Mouse (Mus musculus) cerebellum, adult 11-12 months (tissue): ENCODE measurements around the gene Urb2.
"Not testable (repeated sequence)": the region's sequence is repeated elsewhere in the genome, so short reads cannot be mapped to it uniquely, and the experiment has no call there.

Experiments
- DNase-seq: peaks from one replicate; pipeline ENCODE4 v3.0.0; 2022

The Urb2 gene

GRCm38 (mm10) chr8:124019782-124020181, 1.5 kb upstream of the Urb2 start:
- peak; percentile 19 for DNase-seq

GRCm38 (mm10) chr8:124020439-124021236, 670 bp upstream of the Urb2 start:
- peak; percentile 59 for DNase-seq

DNA sequence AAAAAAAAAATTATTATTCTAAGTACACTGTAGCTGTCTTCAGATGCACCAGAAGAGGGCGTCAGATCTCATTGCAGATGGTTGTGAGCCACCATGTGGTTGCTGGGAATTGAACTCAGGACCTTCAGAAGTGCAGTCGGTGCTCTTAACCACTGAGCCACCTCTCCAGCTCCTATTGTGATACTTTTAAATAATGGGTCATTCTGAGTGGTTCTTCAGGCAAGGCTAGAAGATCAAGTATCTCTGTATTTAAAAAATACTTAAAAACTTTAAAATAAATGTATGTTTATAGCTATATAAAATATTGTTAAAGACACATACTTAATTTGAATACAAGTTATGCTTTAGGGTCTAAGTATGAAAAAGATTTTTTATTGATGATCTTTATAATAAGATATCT, 5.0 kb downstream of the Urb2 start:
- not testable (repeated sequence) for DNase-seq

- peak; percentile 77 for DNase-seq
Observed at GRCm38 (mm10) chr8:124027831-124028230, 6.5 kb downstream of the Urb2 start.

DNA sequence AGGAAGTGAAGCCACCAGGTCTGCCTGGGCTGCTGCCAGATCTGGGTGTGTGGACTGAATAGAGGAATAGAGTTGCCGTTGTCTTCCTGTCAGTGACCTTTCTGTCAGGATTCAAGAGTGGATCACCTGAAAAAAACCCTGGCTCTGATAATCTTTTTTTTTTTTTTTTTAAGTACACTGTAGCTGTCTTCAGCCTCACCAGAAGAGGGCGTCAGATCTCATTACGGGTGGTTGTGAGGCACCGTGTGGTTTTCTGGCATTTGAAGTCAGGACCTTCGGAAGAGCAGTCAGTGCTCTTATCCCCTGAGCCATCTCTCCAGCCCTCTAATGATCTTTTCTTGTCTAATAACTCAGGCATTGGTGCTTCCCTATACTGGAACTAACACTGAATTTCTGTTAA, 12.1 kb downstream of the Urb2 start:
- no peak for DNase-seq

GRCm38 (mm10) chr8:124038121-124038520, 16.8 kb downstream of the Urb2 start:
- DNase-seq, result no peak

DNA sequence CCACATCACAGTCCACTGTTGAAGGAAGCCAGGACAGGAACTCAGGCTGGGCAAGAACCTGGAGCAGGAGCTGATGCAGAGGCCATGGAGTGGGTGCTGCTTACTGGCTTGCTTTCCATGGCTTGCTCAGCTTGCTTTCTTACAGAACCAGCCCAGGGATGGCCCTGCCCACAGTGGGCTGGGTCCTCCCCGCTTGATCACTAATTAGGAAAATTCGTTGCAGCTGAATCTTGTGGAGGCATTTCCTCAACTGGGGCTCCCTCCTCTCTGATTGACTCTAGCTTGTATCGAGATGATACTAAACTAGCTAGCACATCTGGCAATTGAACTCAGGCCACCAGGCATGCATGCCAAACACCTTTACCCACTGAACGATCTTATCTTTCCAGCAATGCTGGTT, 18.0 kb downstream of the Urb2 start:
- no peak for DNase-seq

GRCm38 (mm10) chr8:124042201-124042600, 20.9 kb downstream of the Urb2 start:
- DNase-seq, result no peak

DNA sequence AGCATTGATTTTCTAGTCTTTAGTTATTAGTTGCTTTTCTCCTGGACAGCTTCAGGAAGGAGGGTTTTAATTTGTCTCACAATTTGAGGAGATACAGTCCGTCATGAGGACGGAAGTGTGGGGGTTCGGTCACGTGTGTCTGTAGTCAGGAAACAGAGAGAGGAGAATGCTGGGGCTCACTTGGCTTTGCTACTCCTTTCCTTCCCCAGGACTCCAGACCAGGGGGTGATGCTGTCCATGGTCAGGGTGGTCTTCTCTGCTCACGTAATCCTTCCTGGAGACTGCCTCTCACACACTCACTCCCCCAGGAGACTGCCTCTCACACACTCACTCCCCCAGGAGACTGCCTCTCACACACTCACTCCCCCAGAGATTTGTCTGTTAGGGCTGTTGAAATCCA, 23.1 kb downstream of the Urb2 start:
- DNase-seq, result no peak

DNA sequence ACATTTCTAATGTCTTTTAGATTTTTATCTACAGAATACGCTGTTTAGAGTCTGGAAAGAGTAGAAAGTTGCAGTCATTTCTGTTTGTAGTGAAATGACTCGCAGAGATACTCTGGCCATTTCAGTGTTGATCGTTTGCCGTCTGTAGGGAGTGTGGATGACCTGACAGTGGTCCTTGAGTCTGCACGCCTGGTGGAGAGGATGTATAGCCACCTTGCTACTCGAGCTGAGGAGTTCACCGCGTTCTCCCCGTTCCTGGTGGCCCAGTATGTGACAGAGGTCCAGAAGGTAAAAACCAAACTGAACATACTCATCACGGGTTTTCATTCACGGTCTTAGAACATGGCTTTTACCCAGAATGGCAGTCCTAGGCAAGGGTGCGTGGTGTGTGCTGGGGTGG, 23.6 kb downstream of the Urb2 start:
- no peak for DNase-seq

DNA sequence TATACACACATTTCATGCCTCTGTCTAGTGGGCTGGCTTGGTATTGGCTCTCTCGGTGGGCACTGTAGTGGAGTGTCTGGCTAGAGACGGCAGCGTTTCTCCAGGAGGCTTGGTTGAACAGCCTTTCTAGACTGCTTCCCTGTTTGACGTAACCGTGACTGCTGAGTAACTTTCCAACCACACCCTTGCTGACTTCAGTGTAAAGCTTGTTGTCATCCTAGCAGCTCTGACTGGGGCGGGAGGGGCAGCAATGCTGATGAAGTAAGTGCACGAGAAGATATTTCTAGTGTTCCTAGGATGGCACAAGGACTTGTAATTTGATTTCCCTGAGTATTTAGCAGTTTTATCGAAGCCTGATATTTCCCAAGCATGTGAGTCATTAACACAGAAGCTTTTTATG, 24.5 kb downstream of the Urb2 start:
- no peak for DNase-seq

- DNase-seq, result peak; percentile 53
Observed at GRCm38 (mm10) chr8:124052110-124052509, 30.8 kb downstream of the Urb2 start.

- DNase-seq, result no peak
Observed at GRCm38 (mm10) chr8:124052568-124052967, 31.3 kb downstream of the Urb2 start.

GRCm38 (mm10) chr8:124056832-124057655, 35.7 kb downstream of the Urb2 start:
- no peak for DNase-seq

- no peak for DNase-seq
Observed at GRCm38 (mm10) chr8:124066325-124067058, 45.2 kb downstream of the Urb2 start.

DNA sequence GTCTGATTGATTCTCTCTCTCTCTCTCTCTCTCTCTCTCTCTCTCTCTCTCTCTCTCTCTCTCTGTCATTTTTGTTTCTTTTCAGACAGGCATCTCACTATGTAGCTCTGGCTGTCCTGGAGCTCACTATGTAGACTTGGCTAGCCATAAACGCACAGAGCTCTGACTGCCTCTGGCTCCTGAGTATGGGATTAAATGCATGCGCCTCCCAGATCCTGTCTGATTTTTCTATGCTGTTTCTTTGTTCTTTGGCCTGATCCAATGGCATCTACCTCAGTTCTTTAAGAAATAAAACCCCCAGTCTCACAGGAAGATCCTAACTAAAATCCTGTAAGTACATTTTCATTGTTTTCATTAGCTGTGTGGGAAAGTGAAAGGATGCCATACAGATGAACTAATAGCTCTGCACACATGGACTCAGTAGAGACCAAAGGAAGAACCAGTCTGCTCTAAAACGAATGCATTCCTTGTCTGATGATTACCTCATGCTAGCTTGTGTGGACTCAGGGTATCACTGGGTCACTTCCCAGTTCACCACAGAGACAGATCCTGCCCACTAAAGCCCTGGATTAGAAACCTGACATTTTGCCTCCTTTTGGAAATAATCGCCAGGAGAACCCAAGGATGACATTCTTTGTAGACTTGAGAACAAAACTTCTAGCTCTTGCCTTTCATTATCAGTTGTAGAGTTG, 45.9 kb downstream of the Urb2 start:
- no peak for DNase-seq

- DNase-seq, result no peak
Observed at GRCm38 (mm10) chr8:124070363-124071324, 49.3 kb downstream of the Urb2 start.

GRCm38 (mm10) chr8:124075977-124076376, 54.7 kb downstream of the Urb2 start:
- DNase-seq, result no peak

- no peak for DNase-seq
Observed at GRCm38 (mm10) chr8:124076416-124076815, 55.1 kb downstream of the Urb2 start.

GRCm38 (mm10) chr8:124077377-124077776, 56.1 kb downstream of the Urb2 start:
- DNase-seq, result no peak

DNA sequence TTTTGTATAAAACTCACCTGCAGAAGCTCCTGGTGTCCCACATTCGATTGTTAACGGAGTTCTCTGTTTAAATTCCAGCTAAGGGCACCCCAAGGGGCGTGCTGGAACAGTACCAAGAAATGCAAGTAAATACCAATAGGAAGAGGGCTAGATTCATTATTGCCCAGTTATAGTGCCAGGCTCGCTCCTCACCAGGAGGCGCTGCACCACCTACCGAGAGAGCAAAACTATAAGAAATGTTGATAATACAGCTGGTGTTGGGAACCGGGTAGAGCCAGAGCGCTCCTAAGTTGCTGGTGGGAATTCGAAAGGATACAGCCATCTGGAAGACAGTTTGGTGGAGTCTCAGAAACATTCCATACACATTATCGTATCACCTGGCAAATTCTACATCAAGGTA, 56.7 kb downstream of the Urb2 start:
- DNase-seq, result no peak

- DNase-seq, result no peak
Observed at GRCm38 (mm10) chr8:124078969-124079368, 57.7 kb downstream of the Urb2 start.
